Mouse (Mus musculus) thymus, postnatal 25 days (tissue): ENCODE data around the gene Mecom.

Experiments used
- DNase-seq: peaks from one replicate; pipeline ENCODE4 v3.0.0; 2022

The Mecom gene

GRCm38 (mm10) chr3:29999035-29999434, 548.8 kb downstream of the Mecom start:
- DNase-seq, result no peak

GRCm38 (mm10) chr3:29997068-29997467, 550.7 kb downstream of the Mecom start:
- DNase-seq, result no peak

GRCm38 (mm10) chr3:29993346-29993745, 554.5 kb downstream of the Mecom start:
- no peak for DNase-seq

GRCm38 (mm10) chr3:29991523-29991922, 556.3 kb downstream of the Mecom start:
- no peak for DNase-seq

GRCm38 (mm10) chr3:29984431-29984830, 563.4 kb downstream of the Mecom start:
- no peak for DNase-seq

- no peak for DNase-seq
Measured at GRCm38 (mm10) chr3:29981259-29981910, 566.4 kb downstream of the Mecom start.

- no peak for DNase-seq
Measured at GRCm38 (mm10) chr3:29980531-29980930, 567.3 kb downstream of the Mecom start.

GRCm38 (mm10) chr3:29976580-29976979, 571.2 kb downstream of the Mecom start:
- no peak for DNase-seq

- no peak for DNase-seq
Measured at GRCm38 (mm10) chr3:29968433-29968949, 579.3 kb downstream of the Mecom start.

GRCm38 (mm10) chr3:29963953-29964352, 583.9 kb downstream of the Mecom start:
- no peak for DNase-seq

GRCm38 (mm10) chr3:29963447-29963846, 584.4 kb downstream of the Mecom start:
- DNase-seq, result no peak

GRCm38 (mm10) chr3:29959051-29959450, 588.8 kb downstream of the Mecom start:
- DNase-seq, result no peak

- no peak for DNase-seq
Measured at GRCm38 (mm10) chr3:29957365-29958236, 590.2 kb downstream of the Mecom start.

GRCm38 (mm10) chr3:29953269-29953668, 594.5 kb downstream of the Mecom start:
- DNase-seq, result no peak

GRCm38 (mm10) chr3:29950853-29951252, 597.0 kb downstream of the Mecom start:
- DNase-seq, result no peak

GRCm38 (mm10) chr3:29903596-29904308, 644.1 kb downstream of the Mecom start:
- DNase-seq, result no peak
